16 mouse cellular contexts compared by ENCODE assay signal in the genomic region with DNA sequence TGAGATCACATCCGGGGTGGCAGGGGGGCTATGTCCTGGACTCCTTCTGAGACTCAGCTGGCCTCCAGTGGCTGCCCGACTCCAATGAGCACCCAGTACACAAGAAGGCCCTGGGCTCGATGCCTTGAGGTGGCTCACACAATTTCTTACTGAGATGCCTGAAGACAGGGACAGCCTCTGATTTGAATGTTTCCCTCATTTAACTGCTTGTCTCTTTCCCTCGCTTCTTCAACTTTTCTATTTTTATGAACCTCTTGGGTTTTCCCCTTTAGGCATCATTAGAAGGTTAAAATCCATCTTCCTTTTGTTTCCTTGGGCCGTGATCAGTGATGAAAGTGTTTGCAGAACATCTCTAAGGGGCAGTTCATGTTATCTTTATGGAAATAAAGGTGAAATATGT.
"Had no signal": no experiment of that assay in that cellular context is flagged by ENCODE, and none has a peak within 500 bp of the region (broad histone marks: within the 10 kb centered on the region; RNA-seq: fewer than 3 reads in every experiment).

No protein-coding gene starts in this region.

- H3K4me3 ChIP-seq: neural tube, embryonic 12.5 days; neural tube, embryonic 13.5 days; neural tube, embryonic 15.5 days; stomach, embryonic 15.5 days had no signal

- H3K9me3 ChIP-seq: neural tube, embryonic 12.5 days; neural tube, embryonic 13.5 days; neural tube, embryonic 15.5 days; stomach, embryonic 15.5 days had no signal

- H3K27ac ChIP-seq: neural tube, embryonic 12.5 days; neural tube, embryonic 13.5 days; neural tube, embryonic 15.5 days; stomach, embryonic 15.5 days; stomach, postnatal 0 days had no signal

- H3K9ac ChIP-seq: neural tube, embryonic 12.5 days; neural tube, embryonic 13.5 days; neural tube, embryonic 15.5 days; stomach, embryonic 15.5 days had no signal

- H3K27me3 ChIP-seq: neural tube, embryonic 12.5 days; neural tube, embryonic 13.5 days; neural tube, embryonic 15.5 days; stomach, embryonic 15.5 days had no signal

- H3K36me3 ChIP-seq: neural tube, embryonic 12.5 days; neural tube, embryonic 13.5 days; neural tube, embryonic 15.5 days; stomach, embryonic 15.5 days had no signal

- H3K4me2 ChIP-seq: neural tube, embryonic 12.5 days; neural tube, embryonic 13.5 days; neural tube, embryonic 15.5 days; stomach, embryonic 15.5 days had no signal

- H3K4me1 ChIP-seq: stomach, embryonic 15.5 days had no signal

- DNase-seq: retina, postnatal 1 day; right cerebral cortex, adult 18-20 months; right cerebral cortex, postnatal 25 days; right cerebral cortex, postnatal 4 days; spleen, adult 18-20 months; thymus, adult 18-20 months; thymus, adult 2 months; thymus, postnatal 14 days; thymus, postnatal 25 days; thymus, postnatal 36 days; thymus, postnatal 4 days had no signal
